Mouse (Mus musculus) neural tube, embryonic 13.5 days (tissue): ENCODE results near the gene Nacc1. TPM values are rescaled to one million over a fixed set of nuclear protein-coding genes. Genes with fewer than 3 reads are reported as not detected.

Source experiments
- ATAC-seq: fragments of 200-750 bp; cut with Nextera tagmentation; 2 replicates; pipeline ENCODE4 v1.8.0; 2017; ENCODE audit warnings: low read depth, mild to moderate bottlenecking, moderate TSS enrichment, moderate library complexity
- H3K27ac ChIP-seq: fragments of 300-500 bp; sonication (generic); replicated peaks from 2 replicates; pipeline ENCODE4 v1.5.1; 2015; ENCODE audit warnings: moderate library complexity, mild to moderate bottlenecking, inconsistent platforms
- H3K27me3 ChIP-seq: fragments of 300-500 bp; sonication (generic); 2 replicates; pipeline ENCODE4 v1.6.1; 2015; ENCODE audit warnings: mild to moderate bottlenecking, inconsistent platforms
- H3K36me3 ChIP-seq: fragments of 300-500 bp; sonication (generic); 2 replicates; pipeline ENCODE4 v1.6.1; 2015; ENCODE audit warnings: mild to moderate bottlenecking, inconsistent platforms
- H3K4me1 ChIP-seq: fragments of 300-500 bp; sonication (generic); replicated peaks from 2 replicates; pipeline ENCODE4 v1.6.1; 2015; ENCODE audit warnings: inconsistent platforms
- H3K4me2 ChIP-seq: fragments of 300-500 bp; sonication (generic); 2 replicates; pipeline ENCODE4 v1.6.1; 2015; ENCODE audit warnings: inconsistent platforms, mild to moderate bottlenecking, moderate library complexity
- H3K4me3 ChIP-seq: fragments of 300-500 bp; sonication (generic); 2 replicates; pipeline ENCODE4 v1.5.1; 2015; ENCODE audit warnings: mild to moderate bottlenecking, inconsistent platforms
- H3K9ac ChIP-seq: fragments of 300-500 bp; sonication (generic); 2 replicates; pipeline ENCODE4 v1.6.1; 2015; ENCODE audit warnings: moderate library complexity, mild to moderate bottlenecking, inconsistent platforms
- H3K9me3 ChIP-seq: fragments of 300-500 bp; sonication (generic); 2 replicates; pipeline ENCODE4 v1.6.1; 2016; ENCODE audit warnings: inconsistent platforms
- whole genome bisulfite sequencing: fragments of 180-500 bp; shearing (Covaris S2); methylation state at CpG from one replicate; pipeline ENCODE4 v1.1.7; 2015; 5-methylcytosine and 5-hydroxymethylcytosine counted together
- polyA plus RNA-seq: library from polyadenylated mRNA; unstranded; fragments of >200 nt; fragmentation: Nextera tagmentation; extraction: Ambion mirVana; gene quantifications from 2 replicates; pipeline ENCODE4 v1.2.1, GENCODE M21; 2015

Nacc1 gene
- polyA plus RNA-seq, 1 experiment from 2014 or later = 15.1 TPM

DNA sequence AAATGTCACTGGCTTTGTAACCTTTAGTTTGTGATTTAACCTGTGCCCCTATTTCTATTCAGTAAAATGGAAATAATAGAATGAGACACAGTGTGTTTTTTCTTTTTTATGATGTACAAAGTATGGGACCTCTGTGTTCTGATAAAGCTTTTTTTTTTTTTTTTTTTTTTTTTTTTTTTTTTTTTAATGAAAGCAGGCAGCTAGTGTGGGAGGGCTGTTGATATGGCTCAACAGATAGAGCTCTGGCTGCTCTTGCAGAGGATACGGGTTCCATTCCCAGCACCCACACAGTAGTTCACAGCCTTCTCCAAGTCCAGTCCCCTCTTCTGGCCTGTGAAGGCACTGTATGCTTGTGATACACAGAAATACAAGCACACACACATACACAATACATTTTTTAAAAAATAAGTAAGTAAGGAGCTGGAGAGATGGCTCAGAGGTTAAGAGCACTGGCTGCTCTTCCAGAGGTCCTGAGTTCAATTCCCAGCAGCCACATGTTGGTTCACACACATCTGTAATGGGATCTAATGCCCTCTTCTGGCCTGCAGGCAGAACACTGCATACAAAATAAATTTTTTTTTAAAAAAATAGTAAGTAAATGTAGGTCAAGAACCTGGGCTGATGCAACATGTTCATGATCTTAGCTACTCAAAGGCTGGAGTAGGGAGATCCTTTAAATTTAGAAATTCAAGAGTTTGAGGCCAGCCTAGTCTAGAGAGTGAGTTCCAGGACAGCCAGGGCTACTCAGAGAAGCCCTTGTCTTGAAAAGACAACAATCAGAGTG is 45.9 kb downstream of the Nacc1 start:
- no peak for ATAC-seq

DNA sequence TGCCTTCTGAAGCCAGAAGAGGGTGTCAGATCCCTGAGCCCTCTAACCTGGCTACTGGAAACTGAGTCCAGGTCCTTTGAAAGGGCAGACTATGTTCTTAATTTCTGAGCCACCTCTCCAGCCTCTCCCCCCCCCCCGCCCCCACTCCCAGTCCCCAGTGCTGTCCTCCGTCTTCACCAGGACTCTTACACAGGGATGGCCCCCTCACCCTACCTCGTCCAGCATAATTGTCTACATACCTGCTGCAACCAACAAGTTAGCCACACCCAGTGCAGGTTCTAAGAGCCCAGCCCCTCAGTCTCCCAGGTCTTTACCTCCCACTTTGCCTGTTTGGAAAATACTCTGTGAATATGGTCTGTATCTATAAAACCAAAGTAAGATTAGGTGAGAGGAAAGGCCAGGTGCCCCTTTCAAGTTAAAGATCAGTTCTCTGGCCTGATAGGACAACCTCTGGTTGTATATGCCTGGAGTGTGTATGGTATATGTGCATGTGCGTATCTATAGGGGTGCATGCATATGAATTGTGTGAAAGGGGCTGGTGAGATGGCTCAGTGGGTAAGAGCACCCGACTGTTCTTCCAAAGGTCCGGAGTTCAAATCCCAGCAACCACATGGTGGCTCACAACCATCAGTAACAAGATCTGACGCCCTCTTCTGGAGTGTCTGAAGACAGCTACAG is 46.9 kb downstream of the Nacc1 start:
- H3K36me3 ChIP-seq = peaks cover 5% of the 10 kb centered on the region; the same call in 1 of the 2 replicates
- 89% methylated on average over 7 of the region's 7 CpGs for WGBS

More for the DNA sequence above, 45.9 kb downstream of the Nacc1 start:
- 97% methylated on average over 1 of the region's 1 CpGs for WGBS
- H3K27me3 ChIP-seq = no peaks in the 10 kb centered on the region
- peaks cover 14% of the 10 kb centered on the region for H3K4me1 ChIP-seq
- no peak overlapping the region for H3K4me2 ChIP-seq
- H3K4me3 ChIP-seq = no peak overlapping the region
- no peak overlapping the region for H3K27ac ChIP-seq
- no peaks in the 10 kb centered on the region for H3K9me3 ChIP-seq
- no peak overlapping the region for H3K9ac ChIP-seq
- H3K36me3 ChIP-seq = no peaks in the 10 kb centered on the region

DNA sequence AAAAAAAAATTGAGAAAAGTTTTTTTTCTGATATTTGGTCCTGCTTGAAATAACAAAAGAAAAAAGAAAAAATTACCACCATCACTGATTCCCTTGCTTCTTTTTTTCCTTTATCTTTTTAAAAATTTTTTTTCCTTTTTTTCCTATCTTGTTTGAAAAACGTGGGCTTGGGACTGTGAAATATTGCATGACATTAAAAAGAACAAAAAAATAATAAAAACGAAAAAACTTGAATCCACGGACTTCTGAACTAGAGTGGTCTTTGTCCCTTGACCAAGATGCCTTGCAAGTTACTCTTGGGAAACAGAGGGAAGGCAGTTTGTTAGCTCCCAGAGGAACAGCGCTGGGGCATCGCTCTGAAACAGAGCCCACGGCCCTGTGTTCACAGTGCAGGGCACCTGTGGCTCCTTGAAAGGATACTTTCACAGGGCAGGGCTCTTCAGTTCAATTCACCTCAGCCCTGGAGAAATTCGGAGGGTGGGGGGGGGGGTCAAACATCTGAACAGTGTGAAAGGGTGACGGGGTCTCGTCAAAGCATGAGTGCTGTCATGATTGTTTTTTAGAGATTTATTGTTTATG is 47.6 kb downstream of the Nacc1 start:
- ATAC-seq = no peak
- H3K4me1 ChIP-seq = peaks cover 28% of the 10 kb centered on the region
- peaks cover 5% of the 10 kb centered on the region; the same call in 1 of the 2 replicates for H3K36me3 ChIP-seq
- H3K9me3 ChIP-seq = no peaks in the 10 kb centered on the region
- 26% methylated on average over 9 of the region's 9 CpGs for WGBS
- H3K9ac ChIP-seq = peak overlapping the region; percentile 58; the same call in 1 of the 2 replicates
- 0 out of 2 replicates have a peak overlapping the region, but pooled peaks have one; percentile 33 for H3K27ac ChIP-seq
- H3K27me3 ChIP-seq = no peaks in the 10 kb centered on the region
- peak overlapping the region; percentile 56 for H3K4me2 ChIP-seq
- peak overlapping the region; percentile 43 for H3K4me3 ChIP-seq

More for the DNA sequence above, 46.9 kb downstream of the Nacc1 start:
- H3K9me3 ChIP-seq = no peaks in the 10 kb centered on the region
- no peak overlapping the region for H3K4me3 ChIP-seq
- H3K4me1 ChIP-seq = peaks cover 21% of the 10 kb centered on the region
- H3K9ac ChIP-seq = no peak overlapping the region
- no peak overlapping the region for H3K4me2 ChIP-seq
- no peak for ATAC-seq
- H3K27ac ChIP-seq = no peak overlapping the region
- H3K27me3 ChIP-seq = no peaks in the 10 kb centered on the region

DNA sequence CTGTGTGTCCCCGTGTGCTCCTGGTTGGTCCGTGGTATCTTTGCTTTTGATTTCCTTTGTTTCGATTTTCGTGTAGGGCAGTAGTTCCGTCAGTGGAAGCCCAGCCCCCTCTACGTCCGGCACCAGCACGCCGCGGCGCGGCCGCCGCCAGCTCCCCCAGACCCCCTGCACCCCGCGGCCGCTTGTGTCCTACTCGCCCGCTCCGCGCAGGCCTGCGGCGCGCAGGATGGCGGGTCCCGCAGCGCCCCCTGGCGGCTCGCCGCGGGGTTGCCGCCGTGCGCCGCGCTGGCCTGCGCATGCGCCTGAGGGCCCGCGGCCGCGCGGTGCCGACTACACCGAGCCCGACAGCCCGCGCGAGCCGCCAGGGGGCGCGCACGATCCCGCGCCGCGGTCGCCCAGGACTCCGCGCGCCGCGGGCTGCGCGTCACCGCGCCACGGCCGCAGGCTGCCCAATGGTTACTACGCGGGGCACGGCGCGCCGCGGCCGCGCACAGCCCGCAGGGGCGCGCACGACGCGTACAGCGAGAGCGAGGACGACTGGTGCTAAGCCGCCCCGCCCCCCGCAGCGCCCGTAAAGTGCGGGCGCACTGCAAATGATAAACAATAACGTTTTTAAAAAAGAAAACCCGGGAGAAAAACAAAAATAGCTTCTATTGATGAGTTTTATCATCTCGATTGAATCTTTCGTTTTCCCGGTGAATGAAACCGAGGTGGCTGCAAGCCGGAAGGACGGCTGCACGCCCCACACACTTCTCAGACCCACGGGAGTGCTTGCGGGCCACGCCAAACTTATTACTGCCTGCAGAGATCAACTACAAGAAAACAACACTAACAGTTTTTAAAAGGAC is 48.3 kb downstream of the Nacc1 start:
- H3K9me3 ChIP-seq = no peaks in the 10 kb centered on the region
- under 1% methylated on average over 103 of the region's 106 CpGs for WGBS
- peak overlapping the region; percentile 80 for H3K4me2 ChIP-seq
- peak overlapping the region; percentile 47 for H3K4me3 ChIP-seq
- peaks cover 5% of the 10 kb centered on the region; the same call in 1 of the 2 replicates for H3K36me3 ChIP-seq
- H3K4me1 ChIP-seq = peaks cover 35% of the 10 kb centered on the region
- H3K9ac ChIP-seq = peak overlapping the region; percentile 83
- no peaks in the 10 kb centered on the region for H3K27me3 ChIP-seq
- ATAC-seq = peak; percentile 93
- peak overlapping the region; percentile 92 for H3K27ac ChIP-seq

DNA sequence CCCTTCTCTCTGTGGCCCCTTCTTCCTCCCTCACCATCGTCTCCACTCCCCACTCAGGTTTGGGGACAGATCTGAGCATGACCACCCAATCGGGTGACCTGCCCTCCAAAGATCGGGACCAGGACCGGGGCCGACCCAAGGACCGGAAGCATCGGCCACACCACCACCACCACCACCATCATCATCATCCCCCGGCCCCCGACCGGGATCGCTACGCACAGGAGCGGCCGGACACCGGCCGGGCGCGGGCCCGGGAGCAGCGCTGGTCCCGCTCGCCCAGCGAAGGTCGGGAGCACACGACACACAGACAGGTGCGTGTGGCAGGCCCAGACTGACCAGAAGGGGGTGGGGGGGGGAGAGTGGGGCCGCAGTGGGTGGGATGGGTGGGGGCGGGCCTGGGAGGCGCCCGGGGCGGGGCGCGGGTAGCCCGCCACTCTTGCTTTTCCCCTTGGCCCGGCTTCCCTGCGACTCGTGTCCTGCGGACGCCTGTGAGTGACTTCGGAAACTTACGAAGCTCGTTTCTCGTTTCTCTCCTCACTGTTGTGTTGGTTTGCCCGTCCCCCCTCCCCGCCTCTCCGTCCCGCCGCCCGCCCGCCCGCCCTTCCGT is 49.0 kb downstream of the Nacc1 start:
- ATAC-seq = peak; percentile 38
- H3K9ac ChIP-seq = peak overlapping the region; percentile 83
- no peaks in the 10 kb centered on the region for H3K9me3 ChIP-seq
- peaks cover 7% of the 10 kb centered on the region for H3K36me3 ChIP-seq
- peak overlapping the region; percentile 92 for H3K27ac ChIP-seq
- H3K27me3 ChIP-seq = no peaks in the 10 kb centered on the region
- WGBS = 0% methylated on average over 44 of the region's 52 CpGs
- peaks cover 41% of the 10 kb centered on the region for H3K4me1 ChIP-seq
- H3K4me3 ChIP-seq = peak overlapping the region; percentile 47
- peak overlapping the region; percentile 80 for H3K4me2 ChIP-seq

DNA sequence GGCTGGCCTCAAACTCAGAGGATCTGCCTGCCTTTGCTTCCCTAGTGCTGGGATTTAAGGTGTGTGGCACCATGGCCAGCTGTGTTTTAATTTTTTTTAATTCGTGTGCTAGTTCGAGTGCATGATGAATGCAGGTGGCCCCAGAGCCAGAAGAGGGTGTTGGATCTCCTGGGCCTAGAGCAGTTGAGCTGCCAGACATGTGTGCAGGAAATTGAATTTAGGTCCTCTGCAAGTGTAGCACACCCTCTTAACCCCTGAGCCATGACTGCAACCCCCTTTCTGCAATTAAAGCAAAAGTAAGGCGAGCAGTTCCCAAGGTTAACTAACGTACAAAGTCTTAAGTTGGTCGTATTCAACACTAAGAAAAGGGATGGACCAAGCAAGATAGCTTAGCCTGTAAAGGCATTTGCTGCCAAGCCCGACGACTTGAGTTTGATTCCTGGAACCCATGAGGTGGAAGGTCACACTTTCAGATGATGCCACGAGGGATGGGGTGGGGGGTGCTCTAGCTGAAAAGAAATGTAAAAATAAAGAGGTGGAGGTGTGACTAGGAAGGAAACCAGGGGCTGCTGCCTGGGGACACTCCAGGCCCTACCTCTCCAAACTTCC is 49.6 kb downstream of the Nacc1 start:
- no peak for ATAC-seq
- peaks cover 44% of the 10 kb centered on the region for H3K4me1 ChIP-seq
- H3K4me2 ChIP-seq = peak overlapping the region; percentile 80
- H3K27ac ChIP-seq = peak overlapping the region; percentile 92
- no peaks in the 10 kb centered on the region for H3K9me3 ChIP-seq
- WGBS = 40% methylated on average over 8 of the region's 8 CpGs
- H3K4me3 ChIP-seq = peak overlapping the region; percentile 47
- H3K36me3 ChIP-seq = peaks cover 13% of the 10 kb centered on the region
- H3K27me3 ChIP-seq = no peaks in the 10 kb centered on the region
- peak overlapping the region; percentile 83 for H3K9ac ChIP-seq

DNA sequence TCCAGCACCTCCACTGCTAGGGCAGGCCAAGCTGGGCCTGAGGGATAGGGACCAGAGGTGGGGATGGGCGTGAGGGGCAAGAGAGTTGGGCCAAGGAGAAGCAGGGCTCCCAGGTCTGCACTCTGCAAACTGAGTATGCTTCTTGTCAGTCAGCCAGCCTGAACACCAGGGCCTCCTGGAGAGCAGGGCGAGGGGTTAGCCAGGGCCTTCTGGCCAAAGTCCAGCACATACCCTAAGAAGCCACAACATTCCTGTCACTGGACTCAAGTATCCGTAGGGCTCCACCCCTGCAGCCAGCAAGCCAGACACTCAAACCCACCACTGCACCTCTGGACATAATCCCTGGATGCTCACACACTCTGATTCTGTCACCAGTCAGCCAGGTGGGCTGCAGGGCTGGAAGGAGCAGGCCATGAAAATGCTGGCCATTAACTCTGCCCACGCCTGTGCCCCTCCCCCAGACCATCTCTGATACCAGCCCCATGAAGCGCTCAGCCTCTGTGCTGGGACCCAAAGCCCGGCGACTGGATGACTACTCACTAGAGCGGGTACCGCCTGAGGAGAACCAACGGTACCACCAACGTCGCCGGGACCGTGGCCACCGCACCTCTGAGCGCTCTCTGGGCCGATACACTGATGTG is 51.5 kb downstream of the Nacc1 start:
- Histone ChIP-seq H3K4me1 (peaks cover 44% of the 10 kb centered on the region), H3K27ac (no peak overlapping the region), H3K4me2 (no peak overlapping the region), H3K9ac (no peak overlapping the region), H3K4me3 (no peak overlapping the region), H3K27me3 (no peaks in the 10 kb centered on the region), H3K36me3 (peaks cover 22% of the 10 kb centered on the region), H3K9me3 (no peaks in the 10 kb centered on the region)
- ATAC-seq = no peak
- WGBS = 87% methylated on average over 17 of the region's 17 CpGs

DNA sequence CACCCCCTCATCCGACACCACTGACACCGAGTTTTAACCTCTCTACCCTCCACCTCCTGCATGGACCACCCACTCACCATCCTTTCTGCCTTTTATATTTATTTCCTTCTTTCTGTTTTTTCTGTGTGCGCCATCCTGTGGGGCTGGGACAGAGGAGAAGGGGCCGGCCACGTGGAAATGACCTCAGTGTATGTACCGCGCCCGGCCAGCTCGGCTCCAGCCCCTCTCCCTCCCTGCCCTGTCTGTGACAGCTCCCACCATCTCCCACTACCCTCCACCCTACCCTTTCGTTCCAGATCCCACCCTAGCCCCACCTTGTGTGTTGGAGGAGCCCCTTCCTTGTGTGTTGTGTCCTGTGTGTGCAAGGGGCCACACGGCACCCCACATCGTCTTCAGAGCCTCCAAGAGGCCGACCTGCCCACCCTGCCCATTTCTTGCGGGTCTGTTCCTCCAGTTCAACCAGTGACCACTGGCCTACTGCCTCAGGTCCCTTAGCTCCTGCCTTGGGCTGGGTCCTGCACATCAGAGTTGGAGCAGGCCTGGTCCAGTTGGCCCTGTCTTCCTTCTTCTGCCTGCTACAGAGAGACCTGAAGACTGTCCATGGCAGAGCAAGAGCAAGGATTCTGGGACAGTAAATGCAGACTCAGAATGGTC is 52.1 kb downstream of the Nacc1 start:
- Histone ChIP-seq H3K9ac (peak overlapping the region; percentile 63), H3K9me3 (no peaks in the 10 kb centered on the region), H3K27ac (peak overlapping the region; percentile 88), H3K4me3 (no peak overlapping the region), H3K4me1 (peaks cover 44% of the 10 kb centered on the region), H3K4me2 (0 out of 2 replicates have a peak overlapping the region, but pooled peaks have one; percentile 16), H3K27me3 (no peaks in the 10 kb centered on the region), H3K36me3 (peaks cover 28% of the 10 kb centered on the region)
- ATAC-seq = no peak
- 57% methylated on average over 14 of the region's 14 CpGs for WGBS

DNA sequence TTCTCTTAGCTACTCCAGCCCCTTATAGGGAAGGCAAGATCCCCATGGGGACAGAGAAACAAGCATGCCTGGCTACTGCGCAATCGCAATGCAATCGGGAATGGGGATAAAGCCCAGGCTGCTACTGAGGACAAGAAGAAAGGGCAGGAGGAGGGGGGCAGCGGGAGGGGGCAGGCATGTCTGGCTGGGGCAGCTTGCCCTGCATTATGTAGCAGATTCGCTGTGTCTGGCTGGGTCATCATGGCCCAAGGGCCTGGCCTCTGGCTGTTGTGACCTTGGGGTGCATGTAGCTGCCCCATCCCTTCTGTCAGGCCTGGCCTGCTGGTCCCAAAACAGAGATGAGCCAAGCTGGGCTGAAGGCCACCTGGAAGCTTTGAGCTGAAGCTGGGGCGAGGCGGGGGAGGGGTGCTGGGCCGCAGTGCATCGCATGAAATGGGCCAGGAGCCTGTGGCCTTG is 52.8 kb downstream of the Nacc1 start:
- Histone ChIP-seq H3K4me2 (0 out of 2 replicates have a peak overlapping the region, but pooled peaks have one; percentile 16), H3K27me3 (no peaks in the 10 kb centered on the region), H3K9ac (peak overlapping the region; percentile 63), H3K36me3 (peaks cover 33% of the 10 kb centered on the region), H3K9me3 (no peaks in the 10 kb centered on the region), H3K4me1 (peaks cover 39% of the 10 kb centered on the region), H3K4me3 (no peak overlapping the region), H3K27ac (peak overlapping the region; percentile 88)
- WGBS = 28% methylated on average over 8 of the region's 9 CpGs
- ATAC-seq = no peak
